Mouse (Mus musculus): ENCODE data around the gene Gm49361.

- TF ChIP-seq CTCF (IDR thresholded peaks at IDR 0.05; ENCODE audit: low read depth, low read length): no peak
- TF ChIP-seq POLR2A (IDR thresholded peaks at IDR 0.05; ENCODE audit: borderline replicate concordance, low read depth, low read length): no peak
Measured at GRCm38 (mm10) chr14:57682751-57683150, 63.2 kb downstream of the Gm49361 start.

Measured in bone marrow macrophage, adult 2 months (primary cell).